Mouse (Mus musculus) urinary bladder, postnatal 36 days (tissue): ENCODE measurements at regions not wholly inside any gene's neighbourhood (a gene's known extent, or its start where the extent isn't known, plus 50 kb on each side); places are given as distances from the start of the nearest gene placed in this dataset.

Experiments
- DNase-seq, 2 experiments: peaks; one replicate each; pipeline ENCODE4 v3.0.0; 2022; ENCODE audit warnings: low spot score in 2 of 2, mixed read lengths in 1 of 2

DNA sequence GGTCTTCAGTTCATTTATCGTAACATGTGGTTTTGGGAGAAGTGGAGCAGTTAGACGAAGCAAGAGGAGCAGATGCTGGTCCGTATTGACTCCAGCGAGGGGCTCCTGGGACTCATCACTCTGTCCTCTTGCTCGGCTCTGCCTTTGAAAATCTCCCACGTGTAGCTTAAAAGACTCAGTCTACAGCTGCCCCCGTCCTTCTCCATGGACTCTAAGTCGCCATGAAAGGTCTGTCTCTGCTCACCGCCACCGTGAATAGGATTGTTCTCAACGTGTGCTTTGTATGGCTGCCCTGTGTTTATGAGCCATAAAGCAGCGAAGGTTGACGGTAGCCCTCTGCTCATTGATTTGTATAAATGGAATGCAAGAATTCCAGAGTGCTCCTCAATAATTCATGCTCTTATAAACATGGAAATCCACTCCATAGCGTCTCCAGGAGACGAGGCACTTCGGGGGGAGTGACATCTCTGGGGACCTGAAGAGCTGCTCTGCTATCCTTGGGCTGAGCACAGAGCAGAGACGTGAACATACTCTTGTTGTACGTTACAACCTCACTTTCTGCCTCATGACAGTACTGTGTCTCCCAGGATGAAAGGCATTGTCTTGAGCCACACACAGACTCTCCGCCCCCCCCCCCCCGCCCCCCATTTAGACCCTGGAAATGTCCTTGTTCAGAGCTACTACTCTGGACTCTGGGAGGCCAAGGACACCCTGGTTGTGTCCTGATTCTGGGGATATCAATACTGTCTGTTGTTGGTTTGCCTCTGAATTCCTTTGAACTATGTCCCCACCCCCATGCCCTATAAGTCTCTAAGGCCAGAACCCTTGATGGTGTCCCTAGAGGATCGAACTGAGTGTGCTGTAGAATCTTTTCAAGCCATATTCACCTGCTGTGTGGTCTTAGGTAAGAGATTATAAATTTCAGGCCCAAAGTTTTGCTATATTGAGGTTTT lies 90.8 kb upstream of the Hdac4 start:
- no peak for DNase-seq

DNA sequence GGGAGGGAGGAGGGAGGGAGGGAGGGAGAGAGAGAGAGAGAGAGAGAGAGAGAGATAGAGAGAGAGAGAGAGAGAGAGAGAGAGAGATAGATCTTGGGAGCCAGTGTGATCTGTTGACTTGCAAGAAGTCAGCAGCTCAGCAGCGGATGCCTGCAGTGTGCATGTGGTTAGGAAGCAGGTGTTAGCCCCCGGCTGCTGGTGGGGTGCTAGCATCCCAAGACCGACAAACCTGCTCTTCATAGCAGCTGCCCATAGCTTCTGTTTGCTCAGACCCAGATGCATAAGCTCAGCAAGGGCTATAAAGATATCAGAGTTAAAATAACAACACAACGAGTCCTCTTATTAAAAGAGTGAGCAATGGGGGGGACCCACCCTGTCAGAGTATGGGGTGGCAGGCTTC lies 88.7 kb upstream of the Hdac4 start:
- DNase-seq, result no peak

DNA sequence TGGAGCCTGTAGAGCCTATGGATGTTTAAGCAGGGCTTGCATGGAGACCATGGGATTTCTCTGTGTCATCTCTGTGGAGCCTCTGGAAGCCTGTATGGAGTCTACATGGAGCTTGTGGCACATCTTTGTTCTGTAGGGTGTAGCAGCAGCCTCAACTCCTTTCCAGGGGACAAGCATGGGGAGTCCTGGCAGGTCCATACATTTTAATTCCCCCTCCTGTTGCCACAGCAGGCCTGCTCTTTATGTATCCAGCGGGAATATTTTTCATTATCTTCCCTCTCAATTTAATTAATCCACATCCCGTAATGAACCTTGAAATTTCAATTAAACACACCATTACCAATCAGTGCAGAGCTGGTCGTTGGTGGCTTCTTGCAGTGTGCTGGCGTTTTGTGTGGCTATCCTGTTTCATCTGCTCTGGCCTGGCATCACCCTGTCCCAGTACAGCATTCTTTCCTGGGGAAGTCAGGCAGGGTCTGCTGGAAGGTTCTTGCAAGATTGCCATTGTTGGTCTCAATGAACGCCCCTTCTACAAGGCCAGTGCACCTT lies 81.8 kb upstream of the Hdac4 start:
- no peak for DNase-seq

DNA sequence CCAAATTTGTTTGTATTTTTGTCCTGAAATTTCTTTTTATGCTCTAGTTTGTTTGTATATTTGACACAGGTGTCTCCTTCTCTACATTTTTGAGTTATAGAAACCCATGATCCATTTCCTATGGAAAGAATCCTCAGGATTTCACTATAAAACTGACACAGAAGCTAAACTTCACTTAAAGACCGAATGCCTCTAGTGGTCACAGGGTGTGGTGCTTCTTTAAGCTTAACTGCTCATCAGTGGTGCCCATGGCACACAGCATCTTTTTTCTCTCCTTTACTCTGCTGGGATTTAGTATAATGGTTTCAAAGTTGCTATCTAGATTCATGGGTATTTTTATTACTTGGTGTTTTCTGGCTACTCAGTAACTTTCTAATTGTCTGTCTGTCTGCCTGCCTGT lies 79.9 kb upstream of the Hdac4 start:
- no peak for DNase-seq

DNA sequence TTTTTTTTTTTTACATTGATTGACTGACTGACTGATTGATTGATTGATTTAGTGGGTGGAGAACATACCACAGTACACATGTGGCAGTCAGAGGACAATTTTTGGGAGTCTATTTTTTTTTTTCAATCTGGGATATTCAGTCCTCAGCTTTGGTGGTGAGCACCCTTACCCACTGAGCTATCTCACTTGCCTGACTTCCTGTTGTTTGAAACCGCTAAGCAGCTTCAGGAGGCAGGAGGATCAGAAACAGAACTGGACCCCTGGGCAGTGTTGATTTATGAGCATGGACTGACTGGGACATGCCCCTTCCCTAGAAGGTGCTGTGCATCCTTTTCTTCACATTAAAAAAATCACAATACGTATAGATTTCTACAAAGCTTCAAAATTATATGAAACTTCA lies 78.3 kb upstream of the Hdac4 start:
- DNase-seq, result no peak

DNA sequence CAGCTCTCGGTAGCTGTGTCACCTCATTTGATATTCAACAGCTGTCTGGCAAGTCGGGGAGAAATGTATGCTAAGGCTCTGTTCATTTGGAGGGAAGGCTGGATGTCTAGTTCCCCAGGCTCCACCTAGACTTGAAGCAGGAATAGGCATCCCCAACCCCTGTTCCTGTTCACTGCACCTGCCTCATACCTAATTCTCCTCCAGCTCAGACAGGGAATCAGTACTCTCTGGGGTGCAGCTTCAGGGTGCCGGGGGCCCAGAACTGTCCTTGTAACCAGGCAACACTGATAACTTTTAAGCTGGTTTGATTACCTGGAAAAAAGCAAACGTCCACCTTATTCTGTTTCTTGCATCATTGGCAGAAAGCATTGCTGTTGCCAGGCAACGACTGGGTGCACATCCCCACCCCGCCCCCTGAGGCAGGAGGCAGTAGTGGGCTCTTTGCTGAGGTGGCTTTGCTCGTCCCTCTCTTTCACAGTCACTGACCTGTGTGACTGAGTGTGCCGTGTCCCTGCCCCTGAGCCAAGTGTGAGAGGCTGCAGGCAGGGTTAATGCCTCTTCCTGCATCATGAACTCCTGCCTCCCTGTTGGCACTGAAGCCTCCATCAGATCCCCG lies 76.3 kb upstream of the Hdac4 start:
- no peak for DNase-seq

DNA sequence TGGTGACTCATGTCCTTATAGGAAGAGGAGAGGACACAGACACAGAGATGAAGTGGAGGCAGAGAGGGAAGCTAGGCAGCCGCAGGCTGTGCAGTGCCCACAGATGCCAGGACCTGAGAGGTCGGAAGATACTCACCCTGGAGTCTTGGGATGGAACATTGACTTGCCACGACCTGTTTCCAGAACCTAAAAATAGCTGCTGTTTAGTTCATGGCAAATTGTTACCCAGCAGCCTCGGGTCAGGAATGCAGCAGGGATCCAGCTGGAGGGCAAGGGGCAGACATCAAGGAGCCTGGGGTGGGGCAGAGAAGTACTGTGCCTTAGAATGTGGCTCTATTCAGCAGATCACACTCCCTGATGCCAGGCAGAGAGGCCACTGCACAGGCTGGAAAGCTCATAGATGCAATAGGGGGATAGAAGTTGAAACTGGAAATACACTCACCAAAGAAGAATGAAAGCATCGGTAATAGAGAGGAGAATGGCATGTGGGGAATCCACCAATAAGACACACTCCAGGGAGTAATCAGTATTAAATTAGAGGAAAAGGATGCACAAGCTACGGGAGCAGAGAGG lies 75.1 kb upstream of the Hdac4 start:
- no peak for DNase-seq

DNA sequence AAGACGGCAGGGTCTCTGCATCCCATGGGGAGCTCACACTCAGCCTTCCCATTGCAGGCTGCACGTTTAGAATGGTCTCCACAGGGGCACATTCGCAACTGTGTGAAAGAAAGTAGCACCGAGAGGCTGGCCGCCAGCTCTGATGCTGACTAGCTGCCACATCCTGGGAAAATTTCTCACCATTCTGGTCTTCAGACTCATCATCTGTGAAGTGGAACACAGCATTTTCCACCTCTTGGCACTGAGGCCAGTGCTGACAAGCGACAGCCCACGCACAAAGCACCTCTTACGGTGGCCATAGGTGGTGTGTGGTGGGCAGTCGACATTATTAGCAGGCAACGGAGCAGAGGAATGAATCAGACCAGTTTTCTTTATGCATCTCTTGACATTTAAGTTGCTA lies 74.0 kb upstream of the Hdac4 start:
- no peak for DNase-seq

DNA sequence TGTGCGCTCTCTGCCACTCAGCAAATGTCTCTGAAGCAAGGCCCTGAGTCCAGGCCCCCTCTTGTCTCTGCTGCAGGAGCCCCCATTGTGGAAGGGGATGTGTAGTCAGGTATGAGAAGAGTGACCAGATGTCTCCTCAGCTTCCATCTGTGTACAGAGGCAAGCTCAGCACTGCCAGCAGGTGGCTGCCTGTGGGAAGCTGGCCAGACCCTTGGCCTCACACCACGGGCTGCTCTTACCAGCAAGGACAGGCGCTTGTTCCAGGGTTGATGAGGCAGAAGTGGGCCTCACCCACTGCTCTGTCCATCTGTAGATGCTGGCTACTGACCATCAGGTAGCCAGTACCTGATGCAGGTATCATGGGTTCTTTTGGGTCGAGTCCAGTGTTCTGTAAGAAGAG lies 69.4 kb upstream of the Hdac4 start:
- DNase-seq, result no peak

DNA sequence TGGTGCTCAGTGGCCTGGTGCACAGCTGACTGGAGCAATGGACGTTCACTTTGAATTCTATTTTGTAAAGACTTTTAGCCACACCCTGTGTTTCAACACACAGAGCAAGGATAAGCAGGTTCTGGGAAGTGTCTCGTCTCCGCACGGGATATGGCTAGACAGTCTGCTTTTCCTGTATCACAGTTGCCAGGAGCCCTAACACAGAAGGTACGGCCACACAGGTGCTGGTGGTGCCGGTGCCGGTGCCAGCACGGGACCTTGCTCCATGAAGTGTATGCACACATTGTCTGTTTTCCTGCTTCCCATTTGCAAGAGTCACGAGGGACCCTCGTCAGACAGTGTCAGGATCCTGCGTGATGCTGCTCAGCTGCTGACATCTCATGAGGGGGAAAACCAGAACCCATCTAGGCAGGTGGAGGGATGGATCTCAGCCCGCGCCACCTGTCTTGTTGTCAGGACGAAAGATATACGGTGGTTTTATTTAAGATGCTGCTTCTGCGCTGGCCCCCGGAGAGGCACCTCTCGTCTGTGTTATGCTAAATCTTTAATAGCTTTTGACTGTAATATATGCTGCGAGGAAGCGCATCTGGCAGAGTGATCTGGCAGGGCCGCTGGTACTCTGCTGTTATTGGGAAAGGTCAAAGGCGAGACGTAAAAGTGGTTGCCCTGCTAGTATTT lies 64.4 kb upstream of the Hdac4 start:
- no peak for DNase-seq

DNA sequence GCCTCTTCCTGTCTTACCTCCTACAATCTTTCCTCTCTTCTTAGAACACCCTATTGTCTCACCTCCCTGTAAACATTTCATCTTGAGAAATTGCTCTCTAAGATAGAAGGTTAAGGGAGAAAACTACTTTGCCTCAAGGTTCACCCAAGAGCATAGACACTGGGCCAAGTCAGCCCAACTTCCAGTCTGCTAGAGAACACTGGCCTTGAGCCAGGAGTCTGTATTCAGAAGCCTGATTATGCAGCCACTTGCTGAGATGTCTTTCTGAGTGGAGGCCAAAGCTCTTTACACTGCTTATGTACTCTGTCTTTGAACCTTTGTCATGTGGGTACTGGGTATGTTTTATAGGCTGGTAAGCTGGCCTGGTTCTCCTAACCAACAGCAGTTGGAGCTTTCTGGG lies 62.5 kb upstream of the Hdac4 start:
- no peak for DNase-seq

DNA sequence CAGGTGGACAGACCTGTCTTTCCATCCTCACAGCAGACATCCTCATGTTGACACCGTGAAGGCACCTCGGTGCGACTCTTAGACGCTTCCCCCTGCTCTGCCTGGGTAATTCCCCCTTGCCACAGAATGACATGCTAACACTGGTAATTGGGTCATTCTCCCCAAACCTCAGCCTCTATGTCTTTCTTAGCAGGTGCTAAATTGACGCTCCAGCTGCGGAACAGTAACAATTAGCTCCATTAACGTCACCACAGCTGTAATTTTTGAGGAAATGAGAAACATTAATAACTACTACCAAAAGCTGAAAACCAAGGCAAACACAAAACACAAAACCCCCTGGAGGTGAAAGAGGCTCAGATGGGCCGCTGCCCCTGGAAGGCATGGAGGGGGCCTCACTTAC lies 57.6 kb upstream of the Hdac4 start:
- DNase-seq, result no peak

DNA sequence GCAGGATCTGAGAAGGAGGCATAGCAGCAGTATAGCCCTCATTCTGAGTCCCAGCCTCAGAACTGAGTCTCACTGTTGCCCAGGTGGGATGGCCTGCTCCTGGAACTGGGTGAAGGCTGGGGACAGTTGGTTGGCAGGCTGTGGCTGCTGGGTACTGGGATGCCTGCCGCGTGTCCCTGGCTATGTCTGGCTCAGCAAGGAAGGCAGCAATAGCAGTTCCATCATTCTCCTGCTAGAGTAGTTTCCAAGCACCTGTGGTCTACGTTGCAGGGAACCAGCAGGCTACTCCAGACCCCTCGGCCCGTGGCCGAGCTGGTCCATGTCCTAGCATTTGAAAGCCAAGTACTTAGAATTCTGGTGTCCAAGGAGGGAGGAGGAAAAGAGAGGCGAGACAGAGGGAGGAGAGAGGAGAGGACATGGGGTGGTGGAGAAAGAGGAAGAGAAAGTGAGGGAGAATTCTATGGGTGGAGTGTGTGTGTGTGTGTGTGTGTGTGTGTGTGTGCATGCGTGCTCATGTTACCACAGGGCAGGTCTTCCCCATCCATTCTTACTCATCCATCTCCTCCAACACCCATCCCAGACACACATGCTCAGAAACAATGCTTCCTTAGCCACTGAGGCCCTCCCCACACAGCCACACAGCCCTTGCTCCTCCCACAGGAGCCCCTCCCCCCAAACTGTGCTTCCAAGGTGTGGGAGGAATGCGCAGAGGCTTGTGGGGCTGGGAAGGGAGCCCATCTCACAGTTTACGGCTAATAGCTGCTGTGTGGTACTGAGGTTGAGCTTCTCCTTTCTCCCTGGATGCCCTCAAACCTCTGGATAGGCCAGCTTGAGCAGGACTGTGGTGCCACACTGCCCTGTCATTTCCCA lies 55.3 kb upstream of the Hdac4 start:
- no peak for DNase-seq
